Mouse (Mus musculus) kidney, embryonic 16.5 days (tissue): ENCODE data around the gene Gpr158. TPM values are rescaled to one million over a fixed set of nuclear protein-coding genes. Genes with fewer than 3 reads are reported as not detected.

Experiments
- ATAC-seq: fragments of 200-750 bp; cut with Nextera tagmentation; 2 replicates; pipeline ENCODE4 v1.8.0; 2017; ENCODE audit warnings: moderate TSS enrichment; ENCODE audit not compliant: low FRiP score, low TSS enrichment
- H3K27ac ChIP-seq: fragments of 300-500 bp; sonication (generic); 2 replicates; pipeline ENCODE4 v1.5.1; 2014; ENCODE audit warnings: low read length
- H3K27me3 ChIP-seq: fragments of 300-500 bp; sonication (generic); 2 replicates; pipeline ENCODE4 v1.6.1; 2014; ENCODE audit warnings: low read length, control low read depth, mixed read lengths; ENCODE audit not compliant: insufficient read depth
- H3K36me3 ChIP-seq: fragments of 300-500 bp; sonication (generic); 2 replicates; pipeline ENCODE4 v1.6.1; 2014; ENCODE audit warnings: low read length, control low read depth, mixed read lengths; ENCODE audit not compliant: insufficient read depth
- H3K4me1 ChIP-seq: fragments of 300-500 bp; sonication (generic); 2 replicates; pipeline ENCODE4 v1.6.1; 2014; ENCODE audit warnings: low read length, control low read depth, mixed read lengths; ENCODE audit not compliant: insufficient read depth
- H3K4me2 ChIP-seq: fragments of 300-500 bp; sonication (generic); replicated peaks from 2 replicates; pipeline ENCODE4 v1.6.1; 2014; ENCODE audit warnings: low read depth, low read length
- H3K4me3 ChIP-seq: fragments of 300-500 bp; sonication (generic); 2 replicates; pipeline ENCODE4 v1.5.1; 2014; ENCODE audit warnings: mild to moderate bottlenecking, low read length
- H3K9ac ChIP-seq: fragments of 300-500 bp; sonication (generic); replicated peaks from 2 replicates; pipeline ENCODE4 v1.6.1; 2014; ENCODE audit warnings: low read length
- H3K9me3 ChIP-seq: fragments of 300-500 bp; sonication (generic); 2 replicates; pipeline ENCODE4 v1.6.1; 2016; ENCODE audit warnings: low read length, control low read depth
- WGBS: fragments of 180-500 bp; shearing (Covaris S2); extraction: QIAGEN DNeasy Blood & Tissue Kit; methylation state at CpG from one replicate; pipeline ENCODE4 v1.1.7; 2014; 5-methylcytosine and 5-hydroxymethylcytosine counted together
- polyA plus RNA-seq: library from polyadenylated mRNA; unstranded; fragments of >200 nt; fragmentation: Nextera tagmentation; extraction: Ambion mirVana; gene quantifications from 2 replicates; pipeline ENCODE4 v1.2.1, GENCODE M21; 2015

Gpr158 gene
- polyA plus RNA-seq: 0.03 TPM in 1 of 2 replicates, not detected in the other

GRCm38 (mm10) chr2:21367345-21368111, at the start of gene Gpr158:
Gpr158 (plus strand) TSS chr2:21367542.
- Histone ChIP-seq H3K4me1 (no peaks in the 10 kb centered on the region), H3K27ac (no peak within 1 kb of the TSS), H3K9me3 (no peaks in the 10 kb centered on the region), H3K4me2 (peak within 1 kb of the TSS; percentile 63), H3K4me3 (peak within 1 kb of the TSS; percentile 41), H3K36me3 (no peaks in the 10 kb centered on the region), H3K9ac (no peak within 1 kb of the TSS), H3K27me3 (peaks cover 18% of the 10 kb centered on the region)
- ATAC-seq: peak; percentile 97
- WGBS: 2% methylated on average over 43 of the region's 43 CpGs

- Histone ChIP-seq H3K9ac (no peak overlapping the region), H3K9me3 (no peaks in the 10 kb centered on the region), H3K4me3 (no peak overlapping the region), H3K4me1 (no peaks in the 10 kb centered on the region), H3K4me2 (no peak overlapping the region), H3K36me3 (no peaks in the 10 kb centered on the region), H3K27ac (no peak overlapping the region), H3K27me3 (no peaks in the 10 kb centered on the region)
- ATAC-seq: no peak
- WGBS: 79% methylated on average over 5 of the region's 5 CpGs
Measured at GRCm38 (mm10) chr2:21343821-21344220, 23.5 kb upstream of the Gpr158 start.

- H3K9me3 ChIP-seq: no peaks in the 10 kb centered on the region
- 13% methylated on average over 44 of the region's 44 CpGs for WGBS
- no peak overlapping the region for H3K9ac ChIP-seq
- no peak overlapping the region for H3K27ac ChIP-seq
- H3K4me1 ChIP-seq: no peaks in the 10 kb centered on the region
- no peaks in the 10 kb centered on the region for H3K36me3 ChIP-seq
- ATAC-seq: peak; percentile 59
- no peak overlapping the region for H3K4me2 ChIP-seq
- H3K27me3 ChIP-seq: peaks cover 18% of the 10 kb centered on the region
- no peak overlapping the region for H3K4me3 ChIP-seq
Measured at GRCm38 (mm10) chr2:21368351-21369170, 1.2 kb downstream of the Gpr158 start.

- ATAC-seq: no peak
- Histone ChIP-seq H3K4me1 (no peaks in the 10 kb centered on the region), H3K4me2 (no peak overlapping the region), H3K27ac (no peak overlapping the region), H3K4me3 (no peak overlapping the region), H3K36me3 (no peaks in the 10 kb centered on the region), H3K9me3 (no peaks in the 10 kb centered on the region), H3K27me3 (peaks cover 18% of the 10 kb centered on the region), H3K9ac (no peak overlapping the region)
- WGBS: 46% methylated on average over 6 of the region's 6 CpGs
Measured at GRCm38 (mm10) chr2:21369171-21369485, 1.8 kb downstream of the Gpr158 start.

- ATAC-seq: no peak
- no peak overlapping the region for H3K4me2 ChIP-seq
- H3K4me3 ChIP-seq: no peak overlapping the region
- no peaks in the 10 kb centered on the region for H3K36me3 ChIP-seq
- no peaks in the 10 kb centered on the region for H3K4me1 ChIP-seq
- 33% methylated on average over 2 of the region's 2 CpGs for WGBS
- no peak overlapping the region for H3K27ac ChIP-seq
- peaks cover 18% of the 10 kb centered on the region for H3K27me3 ChIP-seq
- no peaks in the 10 kb centered on the region for H3K9me3 ChIP-seq
- H3K9ac ChIP-seq: no peak overlapping the region
Measured at GRCm38 (mm10) chr2:21369556-21369955, 2.2 kb downstream of the Gpr158 start.

- WGBS: 65% methylated on average over 2 of the region's 2 CpGs
- H3K4me2 ChIP-seq: no peak overlapping the region
Measured at GRCm38 (mm10) chr2:21379516-21379915, 12.2 kb downstream of the Gpr158 start.

GRCm38 (mm10) chr2:21392727-21393126, 25.4 kb downstream of the Gpr158 start:
- H3K9ac ChIP-seq: no peak overlapping the region
- H3K36me3 ChIP-seq: no peaks in the 10 kb centered on the region
- H3K27me3 ChIP-seq: no peaks in the 10 kb centered on the region
- no peaks in the 10 kb centered on the region for H3K9me3 ChIP-seq
- 7% methylated on average over 2 of the region's 2 CpGs for WGBS
- H3K27ac ChIP-seq: no peak overlapping the region
- no peak overlapping the region for H3K4me2 ChIP-seq
- H3K4me3 ChIP-seq: no peak overlapping the region
- H3K4me1 ChIP-seq: no peaks in the 10 kb centered on the region
- ATAC-seq: no peak

More at GRCm38 (mm10) chr2:21379516-21379915, 12.2 kb downstream of the Gpr158 start:
- Histone ChIP-seq H3K27me3 (no peaks in the 10 kb centered on the region), H3K9ac (no peak overlapping the region), H3K4me3 (no peak overlapping the region), H3K4me1 (no peaks in the 10 kb centered on the region), H3K36me3 (no peaks in the 10 kb centered on the region), H3K9me3 (no peaks in the 10 kb centered on the region), H3K27ac (no peak overlapping the region)
- no peak for ATAC-seq

- 84% methylated on average over 12 of the region's 12 CpGs for WGBS
- Histone ChIP-seq H3K4me3 (no peak overlapping the region), H3K27me3 (no peaks in the 10 kb centered on the region), H3K4me2 (no peak overlapping the region), H3K36me3 (no peaks in the 10 kb centered on the region), H3K27ac (no peak overlapping the region), H3K9me3 (no peaks in the 10 kb centered on the region), H3K4me1 (no peaks in the 10 kb centered on the region), H3K9ac (no peak overlapping the region)
- ATAC-seq: no peak
Measured at GRCm38 (mm10) chr2:21397347-21397746, 30.0 kb downstream of the Gpr158 start.

GRCm38 (mm10) chr2:21399657-21400056, 32.3 kb downstream of the Gpr158 start:
- Histone ChIP-seq H3K9me3 (no peaks in the 10 kb centered on the region), H3K9ac (no peak overlapping the region), H3K4me3 (no peak overlapping the region), H3K27ac (no peak overlapping the region), H3K4me1 (no peaks in the 10 kb centered on the region), H3K27me3 (no peaks in the 10 kb centered on the region), H3K4me2 (no peak overlapping the region), H3K36me3 (no peaks in the 10 kb centered on the region)
- ATAC-seq: no peak
- WGBS: 73% methylated on average over 3 of the region's 3 CpGs

- Histone ChIP-seq H3K9me3 (no peaks in the 10 kb centered on the region), H3K9ac (no peak overlapping the region), H3K27ac (no peak overlapping the region), H3K4me2 (no peak overlapping the region), H3K4me1 (peaks cover 2% of the 10 kb centered on the region; the same call in 1 of the 2 replicates), H3K27me3 (no peaks in the 10 kb centered on the region), H3K36me3 (no peaks in the 10 kb centered on the region), H3K4me3 (no peak overlapping the region)
- ATAC-seq: no peak
- 85% methylated on average over 3 of the region's 3 CpGs for whole genome bisulfite sequencing
Measured at GRCm38 (mm10) chr2:21405617-21406016, 38.3 kb downstream of the Gpr158 start.
